Mouse (Mus musculus) c-Kit-positive CD71-negative TER-119-negative erythroid progenitor cells, embryonic 14.5 days (primary cell): ENCODE measurements at regions not wholly inside any gene's neighbourhood (a gene's known extent, or its start where the extent isn't known, plus 50 kb on each side); places are given as distances from the start of the nearest gene placed in this dataset.
"Not testable (repeated sequence)": the region's sequence is repeated elsewhere in the genome, so short reads cannot be mapped to it uniquely, and the experiment has no call there.

Source experiments
- DNase-seq: peaks from one replicate; pipeline ENCODE4 v3.0.0-alpha.2; 2013; ENCODE audit warnings: low read depth

- not testable (repeated sequence) for DNase-seq
Observed at GRCm38 (mm10) chr4:8462414-8462813, 223.6 kb upstream of the Car8 start.

GRCm38 (mm10) chr4:8454346-8454745 lies 215.5 kb upstream of the Car8 start:
- DNase-seq, result no peak

GRCm38 (mm10) chr4:8432393-8432792 lies 193.6 kb upstream of the Car8 start:
- DNase-seq, result peak; percentile 22

- no peak for DNase-seq
Observed at GRCm38 (mm10) chr4:8431032-8431332, 192.1 kb upstream of the Car8 start.

GRCm38 (mm10) chr4:8430269-8431031 lies 191.6 kb upstream of the Car8 start:
- DNase-seq, result no peak

- no peak for DNase-seq
Observed at GRCm38 (mm10) chr4:8429771-8430170, 190.9 kb upstream of the Car8 start.

GRCm38 (mm10) chr4:8428629-8429523 lies 190.0 kb upstream of the Car8 start:
- DNase-seq, result no peak

- no peak for DNase-seq
Observed at GRCm38 (mm10) chr4:8427812-8428211, 189.0 kb upstream of the Car8 start.

- DNase-seq, result no peak
Observed at GRCm38 (mm10) chr4:8423392-8424045, 184.7 kb upstream of the Car8 start.

GRCm38 (mm10) chr4:8421285-8421684 lies 182.4 kb upstream of the Car8 start:
- no peak for DNase-seq

- no peak for DNase-seq
Observed at GRCm38 (mm10) chr4:8418374-8419031, 179.7 kb upstream of the Car8 start.

GRCm38 (mm10) chr4:8417821-8418220 lies 179.0 kb upstream of the Car8 start:
- DNase-seq, result no peak

GRCm38 (mm10) chr4:8413307-8413706 lies 174.5 kb upstream of the Car8 start:
- no peak for DNase-seq

- no peak for DNase-seq
Observed at GRCm38 (mm10) chr4:8400069-8400468, 161.2 kb upstream of the Car8 start.

- DNase-seq, result no peak
Observed at GRCm38 (mm10) chr4:8399430-8399829, 160.6 kb upstream of the Car8 start.

GRCm38 (mm10) chr4:8398969-8399368 lies 160.1 kb upstream of the Car8 start:
- no peak for DNase-seq

GRCm38 (mm10) chr4:8383162-8383561 lies 144.3 kb upstream of the Car8 start:
- no peak for DNase-seq

GRCm38 (mm10) chr4:8382125-8382417 lies 143.2 kb upstream of the Car8 start:
- DNase-seq, result no peak

GRCm38 (mm10) chr4:8381408-8382124 lies 142.7 kb upstream of the Car8 start:
- DNase-seq, result no peak

- DNase-seq, result peak; percentile 29
Observed at GRCm38 (mm10) chr4:8380711-8381338, 142.0 kb upstream of the Car8 start.

- no peak for DNase-seq
Observed at GRCm38 (mm10) chr4:8374737-8375489, 136.1 kb upstream of the Car8 start.
